Mouse (Mus musculus): ENCODE data around the gene Rptor. TPM values are rescaled to one million over a fixed set of nuclear protein-coding genes. Genes with fewer than 3 reads are reported as not detected.
A peak's percentile ranks its signal among the peaks of the same experiment; 100 is the strongest.

The Rptor gene
- polyA plus RNA-seq (2014; fragmentation: Nextera tagmentation; extraction: Ambion mirVana) = 9.7 and 9.8 TPM in 2 replicates

- Histone ChIP-seq H3K27ac (ENCODE audit: low read depth, low read length) (peak within 1 kb of the TSS; percentile 81), H3K36me3 (ENCODE audit: control insufficient read depth, insufficient read depth, low read length) (no peaks in the 10 kb centered on the region), H3K4me1 (ENCODE audit: control insufficient read depth, insufficient read depth, low read length) (peaks cover 9% of the 10 kb centered on the region), H3K4me2 (peak within 1 kb of the TSS; percentile 90), H3K27me3 (ENCODE audit: control insufficient read depth, insufficient read depth, low read length) (no peaks in the 10 kb centered on the region), H3K9me3 (replicated peaks; ENCODE audit: control insufficient read depth, low read length) (no peaks in the 10 kb centered on the region), H3K4me3 (ENCODE audit: low read depth, low read length) (peak within 1 kb of the TSS; percentile 96), H3K9ac (ENCODE audit: low read depth, low read length) (peak within 1 kb of the TSS; percentile 86)
- WGBS (ENCODE audit: insufficient replicate concordance) = under 1% methylated on average over 63 of the region's 63 CpGs
- ATAC-seq (replicated peaks; ENCODE audit: insufficient number of reproducible peaks, low FRiP score, low TSS enrichment) = peak; percentile 96
Measured at GRCm38 (mm10) chr11:119602763-119603526, at the start of gene Rptor. TSS of gene Rptor (plus strand) at chr11:119602905.

GRCm38 (mm10) chr11:119554706-119555105 lies 48.0 kb upstream of the Rptor start:
- Histone ChIP-seq H3K4me2 (no peak overlapping the region), H3K4me3 (ENCODE audit: low read depth, low read length) (no peak overlapping the region), H3K36me3 (ENCODE audit: control insufficient read depth, insufficient read depth, low read length) (no peaks in the 10 kb centered on the region), H3K27ac (ENCODE audit: low read depth, low read length) (no peak overlapping the region), H3K9ac (ENCODE audit: low read depth, low read length) (no peak overlapping the region), H3K9me3 (replicated peaks; ENCODE audit: control insufficient read depth, low read length) (no peaks in the 10 kb centered on the region), H3K27me3 (ENCODE audit: control insufficient read depth, insufficient read depth, low read length) (peaks cover 50% of the 10 kb centered on the region), H3K4me1 (ENCODE audit: control insufficient read depth, insufficient read depth, low read length) (peaks cover 21% of the 10 kb centered on the region)
- no peak for ATAC-seq (replicated peaks; ENCODE audit: insufficient number of reproducible peaks, low FRiP score, low TSS enrichment)
- 75% methylated on average over 7 of the region's 7 CpGs for WGBS (ENCODE audit: insufficient replicate concordance)

GRCm38 (mm10) chr11:119555170-119555569 lies 47.5 kb upstream of the Rptor start:
- Histone ChIP-seq H3K27me3 (ENCODE audit: control insufficient read depth, insufficient read depth, low read length) (peaks cover 46% of the 10 kb centered on the region), H3K4me3 (ENCODE audit: low read depth, low read length) (no peak overlapping the region), H3K36me3 (ENCODE audit: control insufficient read depth, insufficient read depth, low read length) (no peaks in the 10 kb centered on the region), H3K27ac (ENCODE audit: low read depth, low read length) (no peak overlapping the region), H3K9ac (ENCODE audit: low read depth, low read length) (no peak overlapping the region), H3K9me3 (replicated peaks; ENCODE audit: control insufficient read depth, low read length) (no peaks in the 10 kb centered on the region), H3K4me1 (ENCODE audit: control insufficient read depth, insufficient read depth, low read length) (peaks cover 21% of the 10 kb centered on the region), H3K4me2 (no peak overlapping the region)
- ATAC-seq (replicated peaks; ENCODE audit: insufficient number of reproducible peaks, low FRiP score, low TSS enrichment) = no peak
- 73% methylated on average over 7 of the region's 7 CpGs for WGBS (ENCODE audit: insufficient replicate concordance)

- Histone ChIP-seq H3K36me3 (ENCODE audit: control insufficient read depth, insufficient read depth, low read length) (no peaks in the 10 kb centered on the region), H3K4me3 (ENCODE audit: low read depth, low read length) (no peak overlapping the region), H3K4me1 (ENCODE audit: control insufficient read depth, insufficient read depth, low read length) (peaks cover 20% of the 10 kb centered on the region), H3K9me3 (replicated peaks; ENCODE audit: control insufficient read depth, low read length) (no peaks in the 10 kb centered on the region), H3K27me3 (ENCODE audit: control insufficient read depth, insufficient read depth, low read length) (peaks cover 25% of the 10 kb centered on the region), H3K27ac (ENCODE audit: low read depth, low read length) (no peak overlapping the region; the same call in 1 of the 2 replicates), H3K4me2 (peak overlapping the region; percentile 30), H3K9ac (ENCODE audit: low read depth, low read length) (no peak overlapping the region)
- no peak for ATAC-seq (replicated peaks; ENCODE audit: insufficient number of reproducible peaks, low FRiP score, low TSS enrichment)
- WGBS (ENCODE audit: insufficient replicate concordance) = 42% methylated on average over 16 of the region's 17 CpGs
Measured at GRCm38 (mm10) chr11:119557940-119558869, 44.5 kb upstream of the Rptor start.

DNA sequence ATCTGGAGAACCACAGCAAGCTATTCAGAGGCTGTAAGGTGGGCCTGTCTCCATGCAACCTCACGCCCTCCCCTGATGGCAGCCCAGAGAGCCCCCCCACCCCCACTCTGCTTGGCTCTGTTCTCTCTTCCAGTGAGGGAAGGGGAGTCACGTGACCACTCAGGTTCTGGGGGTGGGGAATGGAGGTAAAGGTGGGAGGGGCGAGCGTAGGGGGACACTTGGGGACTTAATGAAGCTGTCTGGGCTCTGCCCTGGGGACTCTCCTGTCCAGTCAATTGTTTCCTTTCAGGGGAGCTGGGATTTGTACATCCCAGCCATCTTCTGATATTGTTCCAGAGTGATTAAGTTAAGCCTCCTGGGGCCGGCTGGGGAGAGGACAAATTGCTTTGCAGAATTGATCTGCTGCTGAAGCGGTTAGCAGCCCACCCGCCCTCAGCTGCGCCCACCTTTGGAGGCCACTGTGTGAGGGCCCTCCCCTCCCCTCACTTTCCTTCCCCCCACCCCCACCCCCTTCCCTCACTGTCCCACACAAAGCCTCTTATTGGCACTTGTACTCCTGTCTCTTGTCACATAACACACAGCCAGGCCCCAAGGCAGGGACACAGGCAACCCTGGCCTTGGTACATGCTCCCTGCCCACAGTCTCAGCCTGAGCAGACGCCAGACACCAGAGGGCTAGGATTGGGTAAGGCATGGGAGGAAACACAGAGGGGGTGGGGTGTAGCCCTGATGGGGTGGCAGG lies 43.7 kb upstream of the Rptor start:
- H3K9ac ChIP-seq (ENCODE audit: low read depth, low read length) = no peak overlapping the region
- H3K27me3 ChIP-seq (ENCODE audit: control insufficient read depth, insufficient read depth, low read length) = peaks cover 26% of the 10 kb centered on the region
- no peak overlapping the region for H3K4me3 ChIP-seq (ENCODE audit: low read depth, low read length)
- no peaks in the 10 kb centered on the region for H3K9me3 ChIP-seq (replicated peaks; ENCODE audit: control insufficient read depth, low read length)
- peak overlapping the region; percentile 7; the same call in 1 of the 2 replicates for H3K27ac ChIP-seq (ENCODE audit: low read depth, low read length)
- no peaks in the 10 kb centered on the region for H3K36me3 ChIP-seq (ENCODE audit: control insufficient read depth, insufficient read depth, low read length)
- peaks cover 23% of the 10 kb centered on the region for H3K4me1 ChIP-seq (ENCODE audit: control insufficient read depth, insufficient read depth, low read length)
- peak overlapping the region; percentile 30 for H3K4me2 ChIP-seq
- ATAC-seq (replicated peaks; ENCODE audit: insufficient number of reproducible peaks, low FRiP score, low TSS enrichment) = peak; percentile 70
- 14% methylated on average over 8 of the region's 9 CpGs for WGBS (ENCODE audit: insufficient replicate concordance)

DNA sequence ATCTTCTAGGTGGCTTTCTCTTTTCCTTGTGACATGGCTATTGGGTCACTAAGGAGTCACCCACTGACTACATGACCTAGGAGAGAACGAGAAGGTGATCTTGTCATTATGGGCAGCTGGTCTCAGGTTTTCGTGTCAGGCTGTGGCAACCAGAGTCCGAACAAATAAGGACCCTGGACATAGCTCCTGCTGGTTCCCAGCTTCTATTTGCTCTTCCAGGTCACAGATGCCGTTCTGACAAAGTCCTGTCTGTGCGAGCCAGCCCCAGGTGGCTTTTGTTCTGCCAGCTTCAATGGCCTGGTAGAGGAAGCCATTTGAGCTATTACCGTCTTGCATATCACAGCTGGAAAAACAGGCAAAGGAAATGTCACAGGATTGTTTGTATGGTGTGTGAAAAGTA lies 40.4 kb upstream of the Rptor start:
- H3K9ac ChIP-seq (ENCODE audit: low read depth, low read length) = no peak overlapping the region
- no peak overlapping the region for H3K4me2 ChIP-seq
- no peaks in the 10 kb centered on the region for H3K9me3 ChIP-seq (replicated peaks; ENCODE audit: control insufficient read depth, low read length)
- 60% methylated on average over 6 of the region's 6 CpGs for WGBS (ENCODE audit: insufficient replicate concordance)
- H3K27ac ChIP-seq (ENCODE audit: low read depth, low read length) = no peak overlapping the region
- H3K4me1 ChIP-seq (ENCODE audit: control insufficient read depth, insufficient read depth, low read length) = peaks cover 23% of the 10 kb centered on the region
- H3K27me3 ChIP-seq (ENCODE audit: control insufficient read depth, insufficient read depth, low read length) = peaks cover 20% of the 10 kb centered on the region
- no peak overlapping the region for H3K4me3 ChIP-seq (ENCODE audit: low read depth, low read length)
- no peaks in the 10 kb centered on the region for H3K36me3 ChIP-seq (ENCODE audit: control insufficient read depth, insufficient read depth, low read length)
- ATAC-seq (replicated peaks; ENCODE audit: insufficient number of reproducible peaks, low FRiP score, low TSS enrichment) = no peak

GRCm38 (mm10) chr11:119563166-119563565 lies 39.5 kb upstream of the Rptor start:
- peaks cover 17% of the 10 kb centered on the region for H3K4me1 ChIP-seq (ENCODE audit: control insufficient read depth, insufficient read depth, low read length)
- 0 out of 2 replicates have a peak overlapping the region, but pooled peaks have one; percentile 17 for H3K9ac ChIP-seq (ENCODE audit: low read depth, low read length)
- no peak overlapping the region for H3K27ac ChIP-seq (ENCODE audit: low read depth, low read length)
- H3K36me3 ChIP-seq (ENCODE audit: control insufficient read depth, insufficient read depth, low read length) = no peaks in the 10 kb centered on the region
- H3K4me2 ChIP-seq = no peak overlapping the region
- H3K9me3 ChIP-seq (replicated peaks; ENCODE audit: control insufficient read depth, low read length) = no peaks in the 10 kb centered on the region
- no peak overlapping the region for H3K4me3 ChIP-seq (ENCODE audit: low read depth, low read length)
- 58% methylated on average over 9 of the region's 9 CpGs for WGBS (ENCODE audit: insufficient replicate concordance)
- no peak for ATAC-seq (replicated peaks; ENCODE audit: insufficient number of reproducible peaks, low FRiP score, low TSS enrichment)
- H3K27me3 ChIP-seq (ENCODE audit: control insufficient read depth, insufficient read depth, low read length) = peaks cover 20% of the 10 kb centered on the region

DNA sequence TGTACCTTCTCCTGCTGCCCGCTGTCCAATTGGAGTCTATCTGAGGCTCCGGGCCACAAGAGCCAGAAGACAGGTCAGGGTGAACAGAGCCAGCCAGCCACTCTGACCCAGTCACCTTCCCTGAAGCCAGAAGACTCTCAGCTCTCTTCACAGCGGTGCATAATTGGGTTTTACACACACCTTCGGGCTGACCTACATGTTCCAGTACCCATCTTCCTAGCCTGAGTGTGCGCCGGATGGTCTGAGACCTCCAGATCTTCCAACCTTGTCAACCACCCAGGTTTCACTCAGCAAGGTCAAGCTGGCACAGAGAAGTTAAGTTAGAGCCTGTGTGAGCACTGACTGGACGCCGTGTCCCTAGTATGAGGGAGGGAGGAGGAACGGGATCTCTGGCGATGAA lies 38.3 kb upstream of the Rptor start:
- peaks cover 6% of the 10 kb centered on the region for H3K4me1 ChIP-seq (ENCODE audit: control insufficient read depth, insufficient read depth, low read length)
- no peak overlapping the region for H3K9ac ChIP-seq (ENCODE audit: low read depth, low read length)
- no peaks in the 10 kb centered on the region for H3K36me3 ChIP-seq (ENCODE audit: control insufficient read depth, insufficient read depth, low read length)
- H3K4me2 ChIP-seq = no peak overlapping the region
- H3K27me3 ChIP-seq (ENCODE audit: control insufficient read depth, insufficient read depth, low read length) = peaks cover 20% of the 10 kb centered on the region
- ATAC-seq (replicated peaks; ENCODE audit: insufficient number of reproducible peaks, low FRiP score, low TSS enrichment) = no peak
- no peak overlapping the region for H3K27ac ChIP-seq (ENCODE audit: low read depth, low read length)
- WGBS (ENCODE audit: insufficient replicate concordance) = 80% methylated on average over 10 of the region's 10 CpGs
- no peak overlapping the region for H3K4me3 ChIP-seq (ENCODE audit: low read depth, low read length)
- H3K9me3 ChIP-seq (replicated peaks; ENCODE audit: control insufficient read depth, low read length) = no peaks in the 10 kb centered on the region
